Mouse (Mus musculus): ENCODE measurements around the gene Rasa1. TPM values are rescaled to one million over a fixed set of nuclear protein-coding genes. Genes with fewer than 3 reads are reported as not detected.

Rasa1 gene
- total and polyA plus RNA-seq, 3 experiments, result 14.3 to 35.1 (median 34.5) TPM

DNA sequence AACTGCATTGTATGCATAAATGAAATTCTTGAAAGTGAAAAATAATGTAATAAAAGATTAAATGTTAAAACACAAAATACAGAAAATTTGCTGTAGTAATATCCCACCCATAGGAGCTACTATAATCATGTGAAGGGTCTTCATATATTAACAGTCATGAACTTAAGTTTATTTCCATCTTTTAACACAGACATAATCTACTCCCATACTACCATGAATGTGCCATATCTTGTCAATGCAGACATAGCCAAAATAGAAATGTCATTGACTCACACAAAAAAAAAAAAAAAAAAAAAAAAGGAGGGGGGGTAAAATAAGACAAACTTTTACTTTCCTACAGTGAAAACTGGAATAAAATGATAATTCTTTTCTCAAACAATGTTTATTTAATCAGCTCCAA is 6.3 kb downstream of the Rasa1 start:
- H3K9ac ChIP-seq (ENCODE audit: insufficient read depth, low read depth), result no peak overlapping the region
- H3K4me3 ChIP-seq (replicated peaks in 1 of 3; ENCODE audit: low read depth in 2 of 3, low read length in 2 of 3, poor library complexity in 1 of 3), result no peak overlapping the region
- H3K27me3 ChIP-seq (replicated peaks), result no peaks in the 10 kb centered on the region
- no peak for DNase-seq (ENCODE audit: extremely low read depth)
- no peak overlapping the region for H3K4me2 ChIP-seq (ENCODE audit: insufficient read depth, low read depth, poor library complexity, severe bottlenecking)
- H3K36me3 ChIP-seq (replicated peaks in 1 of 2; ENCODE audit: control insufficient read depth in 1 of 2, insufficient read depth in 1 of 2, low read length in 1 of 2), result peaks cover 0 to 2% of the 10 kb centered on the region in 2 experiments
- H3K79me2 ChIP-seq (replicated peaks; ENCODE audit: control insufficient read depth, extremely low read depth, insufficient read depth, poor library complexity, severe bottlenecking), result peaks cover 18% of the 10 kb centered on the region
- H3K9me3 ChIP-seq (replicated peaks; ENCODE audit: low read length), result no peaks in the 10 kb centered on the region
- H3K27ac ChIP-seq (ENCODE audit: insufficient read depth, low read depth), result no peak overlapping the region
- dilution Hi-C loops (cut with MboI; ENCODE audit: extremely low pct_ligation_motif_present, extremely low pct_unique_long_range_greater_than_20kb, low sequenced_read_pairs), result no loop called here
- TF ChIP-seq JUN (IDR thresholded peaks at IDR 0.05; ENCODE audit: insufficient read depth, low read depth, low read length) (no peak), ZNF384 (IDR thresholded peaks at IDR 0.05; ENCODE audit: low read depth, low read length) (no peak), RCOR1 (conservative IDR thresholded peaks at IDR 0.05; ENCODE audit: low read depth, low read length) (no peak), ETS1 (conservative IDR thresholded peaks at IDR 0.05; ENCODE audit: low read depth, low read length) (no peak), MAX (IDR thresholded peaks at IDR 0.05; ENCODE audit: low read length) (no peak), UBTF (IDR thresholded peaks at IDR 0.05; ENCODE audit: low read depth, low read length) (no peak), USF2 (conservative IDR thresholded peaks at IDR 0.05; ENCODE audit: low read depth, low read length) (no peak), HCFC1 (IDR thresholded peaks at IDR 0.05; ENCODE audit: low read depth, low read length) (no peak), EP300 (IDR thresholded peaks at IDR 0.05; ENCODE audit: low read length) (no peak), POLR2A (IDR thresholded peaks at IDR 0.05; ENCODE audit: low read depth, low read length) (no peak)
- H3K4me1 ChIP-seq (ENCODE audit: control insufficient read depth in 1 of 2, insufficient read depth in 2 of 2), result no peaks in the 10 kb centered on the region
- in situ Hi-C loops (cut with MboI; ENCODE audit: low pct_ligation_motif_present, low pct_unique_long_range_greater_than_20kb, low sequenced_read_pairs), result no loop called here

DNA sequence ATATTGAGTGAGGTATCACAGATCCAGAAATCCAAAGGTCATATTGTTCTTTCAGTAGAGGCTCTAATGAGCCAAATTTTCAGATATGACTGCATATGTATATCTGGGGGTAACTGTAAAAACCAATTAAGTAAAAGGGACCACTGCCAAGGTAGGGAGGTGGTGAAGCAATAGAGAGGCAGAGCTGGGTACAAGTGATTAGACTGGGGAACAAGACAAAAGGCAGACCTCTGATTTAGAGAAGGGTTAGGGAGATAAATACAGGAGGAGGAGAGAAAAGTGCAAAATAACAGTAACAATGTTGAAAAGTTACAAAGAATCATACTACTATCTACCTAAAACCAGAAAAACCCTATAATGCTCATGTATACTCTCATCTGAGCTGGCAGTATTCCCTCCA is 10.0 kb downstream of the Rasa1 start:
- Histone ChIP-seq H3K27me3 (replicated peaks) (no peaks in the 10 kb centered on the region), H3K27ac (ENCODE audit: insufficient read depth, low read depth) (no peak overlapping the region), H3K9ac (ENCODE audit: insufficient read depth, low read depth) (no peak overlapping the region), H3K4me2 (ENCODE audit: insufficient read depth, low read depth, poor library complexity, severe bottlenecking) (no peak overlapping the region), H3K4me3 (replicated peaks in 1 of 3; ENCODE audit: low read depth in 2 of 3, low read length in 2 of 3, poor library complexity in 1 of 3) (no peak overlapping the region), H3K36me3 (replicated peaks in 1 of 2; ENCODE audit: control insufficient read depth in 1 of 2, insufficient read depth in 1 of 2, low read length in 1 of 2) (peaks cover 0 to 2% of the 10 kb centered on the region in 2 experiments), H3K4me1 (ENCODE audit: control insufficient read depth in 1 of 2, insufficient read depth in 2 of 2) (no peaks in the 10 kb centered on the region), H3K9me3 (replicated peaks; ENCODE audit: low read length) (no peaks in the 10 kb centered on the region), H3K79me2 (replicated peaks; ENCODE audit: control insufficient read depth, extremely low read depth, insufficient read depth, poor library complexity, severe bottlenecking) (peaks cover 14% of the 10 kb centered on the region)
- dilution Hi-C loops (cut with MboI; ENCODE audit: extremely low pct_ligation_motif_present, extremely low pct_unique_long_range_greater_than_20kb, low sequenced_read_pairs) (no loop called here), in situ Hi-C loops (cut with MboI; ENCODE audit: low pct_ligation_motif_present, low pct_unique_long_range_greater_than_20kb, low sequenced_read_pairs) (no loop called here)
- TF ChIP-seq POLR2AphosphoS2 (IDR thresholded peaks at IDR 0.05; ENCODE audit: low read depth, low read length) (no peak), RCOR1 (conservative IDR thresholded peaks at IDR 0.05; ENCODE audit: low read depth, low read length) (no peak), JUND (conservative IDR thresholded peaks at IDR 0.05; ENCODE audit: low read depth, low read length) (no peak), PAX5 (IDR thresholded peaks at IDR 0.05; ENCODE audit: low read length) (no peak), MEF2A (IDR thresholded peaks at IDR 0.05; ENCODE audit: borderline replicate concordance, low read depth, low read length) (no peak), KAT2A (IDR thresholded peaks at IDR 0.05; ENCODE audit: insufficient replicate concordance, low read length) (no peak), CHD2 (IDR thresholded peaks at IDR 0.05; ENCODE audit: low read length) (no peak), UBTF (IDR thresholded peaks at IDR 0.05; ENCODE audit: low read depth, low read length) (no peak), USF2 (conservative IDR thresholded peaks at IDR 0.05; ENCODE audit: low read depth, low read length) (no peak), ZC3H11A (IDR thresholded peaks at IDR 0.05; ENCODE audit: low read depth, low read length) (no peak), E2F4 (IDR thresholded peaks at IDR 0.05; ENCODE audit: insufficient replicate concordance, low read depth, low read length) (no peak), MAZ (IDR thresholded peaks at IDR 0.05; ENCODE audit: low read depth, low read length) (no peak), EP300 (IDR thresholded peaks at IDR 0.05; ENCODE audit: low read length) (no peak), SMC3 (IDR thresholded peaks at IDR 0.05; ENCODE audit: low read depth, low read length) (no peak), MYC (IDR thresholded peaks at IDR 0.05; ENCODE audit: low read depth, low read length) (no peak), JUN (IDR thresholded peaks at IDR 0.05; ENCODE audit: insufficient read depth, low read depth, low read length) (no peak), TBP (conservative IDR thresholded peaks at IDR 0.05; ENCODE audit: low read depth, low read length) (no peak)
- no peak for DNase-seq (ENCODE audit: extremely low read depth)
